Mouse (Mus musculus) left cerebral cortex, adult 18-20 months (tissue): ENCODE results near the gene Nr5a2. TPM values are rescaled to one million over a fixed set of nuclear protein-coding genes. Genes with fewer than 3 reads are reported as not detected.

ENCODE experiments used
- DNase-seq, 2 experiments: peaks; one replicate each; pipeline ENCODE4 v3.0.0; 2021 to 2022; ENCODE audit warnings: low spot score in 2 of 2, mixed read lengths in 1 of 2
- total RNA-seq, 2 experiments: library from RNA; stranded (reverse); gene quantifications; 2 replicates each; pipeline ENCODE4 v1.2.3; 2021

Gene Nr5a2
- total RNA-seq, 2 experiments from 2014 or later, result 0.12 TPM; not detected in 1

DNA sequence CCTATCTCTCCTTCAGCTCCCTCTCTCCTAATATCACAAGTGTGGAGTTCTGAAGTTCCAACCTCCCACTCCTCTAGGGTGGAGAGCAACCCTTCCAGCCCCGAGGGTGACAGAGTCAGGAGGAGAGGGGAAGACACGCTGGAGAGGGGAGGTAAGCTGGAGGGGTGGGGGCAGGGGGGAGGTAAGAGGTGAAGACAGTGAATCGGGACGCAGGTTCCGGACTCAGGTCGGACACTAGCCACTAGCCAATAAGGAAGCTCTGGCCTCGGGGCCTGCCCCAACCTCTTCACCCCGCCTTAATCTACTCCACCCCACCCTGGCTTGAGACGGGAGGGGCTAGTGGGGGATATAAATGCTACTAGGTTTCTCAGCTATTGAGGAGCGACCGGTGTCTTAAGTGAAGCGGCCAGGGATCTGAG lies 10.9 kb downstream of the Nr5a2 start:
- DNase-seq, result no peak

DNA sequence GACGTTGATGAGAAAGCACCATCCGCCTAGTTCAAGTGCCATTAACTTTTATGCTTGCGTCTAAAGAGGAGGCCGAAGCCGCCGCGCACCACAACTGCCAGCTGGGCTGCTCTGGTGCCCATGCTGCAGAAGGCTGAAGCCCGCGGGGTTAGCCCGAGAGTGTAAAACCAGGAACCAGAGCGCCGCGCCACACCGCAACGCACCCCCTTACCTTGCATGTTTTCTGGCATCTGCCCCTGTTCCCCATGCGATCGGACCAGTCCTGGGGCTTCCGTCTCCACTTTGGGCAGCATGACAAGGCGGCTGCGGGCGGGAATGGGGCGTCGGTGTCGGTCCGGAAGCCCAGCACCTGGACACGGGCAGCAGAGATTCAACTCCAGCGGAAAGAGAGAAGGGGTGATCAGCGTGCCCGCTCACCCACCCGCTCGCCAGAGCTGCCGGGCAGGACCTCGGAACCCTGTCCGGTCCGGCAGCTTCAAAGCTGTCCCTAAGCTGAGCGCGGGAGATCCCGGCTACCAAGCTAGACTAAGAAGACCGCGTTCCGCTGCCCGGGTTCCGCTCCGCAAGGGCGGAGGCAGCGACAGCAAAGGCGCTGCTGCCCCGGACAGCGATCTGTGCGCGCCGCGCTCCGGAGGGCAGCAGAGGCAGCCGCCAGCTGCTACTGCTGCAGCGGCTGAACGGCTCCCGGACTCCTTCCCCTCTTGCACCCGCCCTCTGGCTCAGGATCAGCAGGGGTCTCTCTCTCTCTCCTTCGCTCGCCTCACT lies 11.6 kb downstream of the Nr5a2 start:
- DNase-seq, result peak in 1 of 2 experiments; percentile 13

DNA sequence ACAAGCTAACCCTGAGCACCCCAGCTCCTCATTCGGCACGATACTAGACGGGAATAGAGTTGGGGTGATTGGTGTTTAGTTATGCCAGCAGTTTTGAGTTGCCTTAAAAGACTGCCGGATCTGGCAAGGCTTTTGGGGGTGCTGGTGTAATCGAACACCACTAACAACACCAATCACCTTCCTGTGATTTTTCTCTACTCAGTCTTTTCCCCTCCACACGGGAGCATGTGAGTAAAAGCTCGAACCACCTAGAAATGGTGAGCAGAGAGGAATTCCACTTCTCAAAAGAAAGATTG lies 12.2 kb downstream of the Nr5a2 start:
- DNase-seq, result no peak

DNA sequence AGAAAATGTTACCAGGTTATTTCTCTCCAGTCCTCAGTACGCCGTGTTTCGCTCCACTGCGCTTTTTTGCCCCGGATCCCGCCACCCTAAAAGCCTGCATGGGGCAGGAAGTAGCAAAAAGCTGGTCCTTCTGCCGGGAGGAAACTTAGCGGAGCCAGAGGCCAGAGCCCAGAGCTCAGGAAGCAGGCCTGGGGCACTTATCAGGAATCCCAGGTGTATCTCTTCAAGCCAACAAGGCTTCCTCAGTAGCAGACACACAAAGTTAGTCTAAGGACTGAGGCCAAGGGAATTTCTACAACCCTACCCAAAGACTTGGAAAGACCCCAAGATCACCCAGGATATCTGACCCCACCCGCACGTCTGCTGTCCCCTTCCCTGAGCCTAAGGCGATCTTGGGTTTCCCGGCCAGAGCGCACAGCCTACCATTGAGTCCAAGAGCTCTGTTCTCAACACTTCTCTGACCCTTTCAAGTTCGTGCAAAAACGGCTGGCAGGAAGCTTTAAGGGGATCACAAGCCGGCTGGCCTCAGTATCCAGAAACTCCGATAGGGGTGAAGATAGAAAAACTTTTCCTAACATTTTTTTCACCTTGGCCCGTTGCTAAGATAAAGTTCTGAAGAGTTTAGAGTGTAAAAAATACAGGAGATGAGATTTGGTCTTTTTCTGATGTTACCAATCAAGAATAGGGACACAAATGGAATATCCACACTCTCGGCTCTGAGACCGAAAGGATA lies 12.7 kb downstream of the Nr5a2 start:
- no peak for DNase-seq

DNA sequence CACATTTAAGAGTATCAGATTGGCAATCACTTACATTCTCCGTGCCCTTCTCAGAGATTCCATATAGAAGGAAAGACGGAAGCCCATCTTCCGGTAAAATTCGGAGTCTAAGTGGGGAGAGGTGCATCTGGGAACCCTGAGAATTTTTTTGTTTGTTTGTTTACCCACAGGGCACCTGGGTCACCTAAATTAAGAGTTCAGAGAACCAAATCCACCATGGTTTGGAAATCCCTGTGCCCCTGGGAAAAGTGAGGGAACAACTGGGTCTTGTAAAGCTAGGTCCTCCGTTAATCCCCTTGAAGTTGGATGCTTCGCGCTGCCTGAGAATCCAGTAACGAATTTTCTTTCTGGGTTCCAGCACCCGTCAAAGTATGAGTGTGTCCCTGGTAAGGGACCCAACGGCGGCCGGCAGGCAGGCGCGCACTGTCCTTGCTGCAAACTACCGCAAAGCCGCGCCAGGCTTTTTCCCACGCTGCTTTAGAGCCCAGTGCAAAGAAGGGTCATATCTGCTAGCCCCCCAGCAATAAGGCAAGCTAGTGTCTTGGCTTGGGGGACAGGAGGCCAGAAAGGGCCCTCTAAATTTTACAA lies 13.3 kb downstream of the Nr5a2 start:
- no peak for DNase-seq

DNA sequence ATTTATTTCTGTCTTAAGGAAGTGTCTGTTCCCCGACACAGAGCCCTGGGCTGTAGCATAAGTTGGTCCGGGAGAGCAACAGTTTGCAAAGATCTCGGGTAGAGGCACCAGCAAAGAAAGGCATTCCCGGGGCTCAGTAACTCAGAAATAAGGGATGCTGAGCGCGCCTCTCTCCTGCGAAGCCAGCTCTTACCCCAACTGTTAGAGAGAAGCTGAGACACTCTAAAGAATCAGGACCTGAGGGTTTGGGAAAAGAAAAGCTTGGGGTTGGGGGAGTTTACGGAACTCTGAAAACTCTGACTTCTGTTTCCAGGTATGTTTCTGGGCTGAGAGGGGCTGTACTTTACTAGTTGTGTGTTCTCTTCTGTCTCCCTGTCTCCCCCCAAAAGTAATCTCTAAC lies 13.8 kb downstream of the Nr5a2 start:
- no peak for DNase-seq

DNA sequence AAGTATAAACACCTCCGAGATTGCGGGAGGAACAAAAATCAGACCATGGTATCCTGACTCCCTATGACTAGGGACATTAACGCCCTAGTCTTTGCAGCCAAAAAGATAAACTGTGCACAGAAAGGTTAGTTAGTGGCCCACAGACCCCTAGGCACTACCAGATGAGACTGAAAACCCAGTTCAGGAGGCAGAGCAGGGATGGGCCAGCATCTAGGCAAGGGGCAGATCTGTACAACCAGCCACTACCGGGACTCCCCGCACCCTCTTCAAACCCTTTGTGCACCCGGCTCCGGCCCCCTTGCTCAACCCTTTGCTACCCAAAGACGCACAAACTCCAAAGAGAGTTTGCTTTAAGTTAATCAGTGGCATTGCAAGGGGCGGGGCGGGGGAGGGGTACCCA lies 14.4 kb downstream of the Nr5a2 start:
- DNase-seq, result no peak

DNA sequence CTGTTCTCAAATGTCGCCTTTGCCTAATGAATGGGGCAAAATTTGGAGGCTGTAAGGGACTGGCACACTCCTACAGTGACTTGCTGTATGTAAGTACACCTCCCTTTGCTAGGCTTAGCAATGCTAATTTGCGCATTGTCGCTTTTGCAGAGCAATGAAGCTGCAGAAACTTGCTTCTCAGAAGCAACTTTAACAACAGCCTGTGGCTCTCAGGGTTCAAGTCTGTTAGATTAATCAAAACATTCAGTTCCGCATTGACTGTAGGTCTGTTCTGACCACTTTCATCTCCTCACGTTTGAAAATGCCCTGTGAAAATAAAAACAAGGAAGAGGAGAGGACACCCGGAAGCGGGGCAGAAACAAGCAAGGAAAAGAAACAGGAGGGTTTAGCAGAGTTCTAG lies 14.8 kb downstream of the Nr5a2 start:
- DNase-seq, result no peak

DNA sequence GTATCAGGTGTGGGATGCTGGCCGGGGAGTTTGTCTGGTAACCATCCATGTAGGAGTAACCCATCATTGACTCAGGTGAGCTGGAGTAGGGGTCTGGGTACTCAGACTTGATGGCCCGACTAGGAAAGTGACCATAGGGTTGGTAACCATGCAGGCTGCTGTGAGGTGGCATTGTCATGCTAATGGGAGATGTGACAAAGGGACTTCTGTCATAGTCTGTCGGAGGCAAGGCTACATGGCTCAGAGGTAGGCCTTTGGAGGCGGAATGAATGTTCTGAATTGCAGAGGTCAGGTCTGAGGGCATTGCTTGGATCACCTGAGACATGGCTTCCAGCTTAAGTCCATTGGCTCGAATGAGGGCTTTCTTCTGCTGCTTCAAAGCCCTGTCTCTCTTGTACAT lies 19.6 kb downstream of the Nr5a2 start:
- DNase-seq, result no peak

DNA sequence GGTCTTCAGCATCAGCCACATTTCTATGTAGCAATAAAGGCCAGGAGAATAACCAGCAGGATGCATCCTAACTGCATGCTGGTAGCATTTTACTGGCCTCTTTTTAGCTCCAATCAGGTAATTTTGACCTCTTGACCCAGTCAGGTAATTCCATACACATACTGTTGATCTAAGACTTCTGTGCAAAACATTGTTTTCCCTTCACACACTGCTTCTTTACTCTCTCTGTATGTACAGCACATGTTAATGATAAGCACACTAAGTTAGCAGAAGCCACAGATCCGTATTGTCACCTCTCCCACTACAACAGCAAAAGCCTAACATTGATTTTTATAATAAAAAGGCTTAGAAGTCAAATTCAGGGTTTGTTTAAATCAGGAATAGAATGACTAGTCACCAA lies 21.0 kb downstream of the Nr5a2 start:
- DNase-seq, result no peak

DNA sequence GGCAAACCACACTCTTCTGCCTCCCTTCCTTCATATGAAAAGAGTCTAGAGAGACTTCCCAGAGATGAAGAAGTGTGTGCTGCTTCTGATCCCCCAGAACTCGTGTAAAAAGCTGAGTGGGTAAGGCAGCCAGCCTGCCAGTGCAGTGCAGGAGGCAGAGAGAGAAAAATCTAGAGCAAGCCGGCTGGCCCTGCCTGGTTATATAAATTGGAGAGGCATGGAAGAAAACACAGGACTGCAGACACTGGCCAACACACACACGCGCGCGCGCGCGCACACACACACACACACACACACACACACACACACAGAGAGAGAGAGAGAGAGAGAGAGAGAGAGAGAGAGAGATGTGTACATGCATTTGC lies 24.3 kb downstream of the Nr5a2 start:
- peak in 1 of 2 experiments; percentile 10 for DNase-seq

DNA sequence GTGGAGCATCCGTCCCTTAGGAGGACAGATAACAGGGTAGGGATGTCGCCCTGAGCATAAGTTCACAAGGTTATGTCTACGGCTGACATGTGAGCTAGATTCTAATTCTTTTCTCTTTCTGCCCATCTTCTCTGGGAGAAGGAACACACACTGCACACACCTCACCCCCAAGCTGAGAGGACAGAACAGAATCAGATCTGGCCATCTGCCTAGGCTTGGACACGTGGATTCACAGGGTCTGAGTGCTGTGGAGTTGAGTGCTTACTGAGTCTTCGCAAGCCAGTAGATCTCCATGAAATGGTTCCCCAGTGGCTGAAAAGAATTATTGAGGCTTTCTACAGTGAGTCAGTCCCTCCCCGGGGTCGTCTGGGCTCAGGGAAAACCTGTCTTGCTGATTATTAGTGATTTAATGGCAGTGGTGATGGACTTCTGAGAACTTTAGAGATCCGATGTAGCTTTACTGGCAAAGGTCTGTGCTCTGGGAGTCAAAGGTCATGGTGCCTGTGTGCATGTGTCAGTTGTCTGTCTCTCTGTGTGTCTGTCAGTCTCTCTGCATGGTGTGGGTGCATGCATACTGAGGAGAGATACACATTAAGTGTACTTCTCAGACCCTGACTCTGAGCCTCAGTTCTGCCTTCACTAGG lies 24.8 kb downstream of the Nr5a2 start:
- no peak for DNase-seq

DNA sequence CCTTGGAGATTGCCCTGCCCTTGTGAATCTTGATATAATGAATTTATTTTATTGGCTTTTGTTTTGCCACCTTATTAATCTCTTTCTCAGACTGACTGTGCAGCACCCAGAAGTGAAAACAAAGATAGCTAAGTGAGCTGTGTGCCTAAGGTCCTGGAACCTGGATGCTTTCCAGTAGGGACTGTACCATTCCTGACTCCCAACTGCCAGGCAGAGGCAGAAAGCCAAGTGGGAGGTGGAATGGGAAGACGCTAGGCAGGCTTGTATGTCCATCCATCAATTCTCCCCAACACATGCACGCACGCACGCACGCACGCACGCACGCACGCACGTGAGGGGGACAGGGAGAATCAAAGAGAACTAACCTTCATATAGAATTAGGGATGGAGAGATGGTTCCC lies 26.2 kb downstream of the Nr5a2 start:
- DNase-seq, result no peak

DNA sequence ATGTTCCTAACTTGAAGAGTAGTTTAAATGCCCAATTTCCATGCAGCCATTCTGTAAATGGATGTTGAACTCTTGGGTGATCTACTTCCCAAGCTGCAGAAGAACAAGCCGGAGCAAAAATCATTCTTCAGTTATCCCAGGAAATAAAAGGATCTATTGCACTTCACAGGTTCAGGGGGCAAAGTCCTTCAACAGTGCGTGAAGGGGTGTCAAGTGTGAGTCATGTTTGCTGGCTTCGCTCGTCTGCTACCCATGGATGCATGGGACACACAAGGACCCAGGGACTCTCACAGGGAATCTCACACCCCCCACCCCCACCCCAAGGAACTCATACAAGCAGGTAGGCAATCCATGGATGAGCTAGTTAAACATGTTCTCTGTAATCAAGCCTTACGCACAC lies 29.2 kb downstream of the Nr5a2 start:
- no peak for DNase-seq

DNA sequence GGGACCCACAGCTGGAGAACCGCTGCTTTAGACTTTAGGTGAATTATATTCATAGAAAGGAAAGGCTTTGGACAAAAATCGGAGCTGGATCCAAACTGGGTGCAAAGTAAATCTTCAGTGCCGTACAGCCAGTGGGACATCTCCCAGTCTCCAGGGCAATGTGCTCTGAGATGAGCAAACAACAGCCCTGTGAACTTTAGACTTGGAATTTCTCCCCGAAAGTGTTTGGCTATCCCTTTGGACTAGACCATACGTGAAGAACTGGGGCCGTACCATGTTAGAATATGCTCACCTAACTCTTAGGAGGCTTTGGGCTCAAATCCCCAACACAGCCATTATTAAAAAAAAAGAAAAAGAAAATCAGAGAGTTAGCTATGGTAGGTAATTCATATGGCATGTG lies 30.5 kb downstream of the Nr5a2 start:
- no peak for DNase-seq

DNA sequence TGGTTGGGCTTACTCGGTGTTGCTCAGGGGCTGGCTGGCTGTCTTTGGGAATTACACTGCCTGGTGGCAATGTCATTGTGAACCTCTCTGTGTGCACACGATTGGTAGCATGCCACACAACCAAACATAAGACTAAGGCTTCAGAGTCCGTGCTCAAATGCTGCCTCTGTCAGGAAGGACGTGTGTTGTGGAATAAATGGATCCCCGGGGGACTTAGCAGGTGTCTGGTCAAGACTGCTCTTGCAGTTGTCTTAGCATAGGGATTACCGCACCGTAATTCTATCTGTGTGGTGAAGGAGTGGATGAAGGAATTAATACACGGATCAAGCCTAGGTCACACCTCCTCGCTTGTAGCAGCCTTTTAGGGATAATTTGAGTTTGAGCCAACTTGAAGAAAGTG lies 32.8 kb downstream of the Nr5a2 start:
- no peak for DNase-seq

DNA sequence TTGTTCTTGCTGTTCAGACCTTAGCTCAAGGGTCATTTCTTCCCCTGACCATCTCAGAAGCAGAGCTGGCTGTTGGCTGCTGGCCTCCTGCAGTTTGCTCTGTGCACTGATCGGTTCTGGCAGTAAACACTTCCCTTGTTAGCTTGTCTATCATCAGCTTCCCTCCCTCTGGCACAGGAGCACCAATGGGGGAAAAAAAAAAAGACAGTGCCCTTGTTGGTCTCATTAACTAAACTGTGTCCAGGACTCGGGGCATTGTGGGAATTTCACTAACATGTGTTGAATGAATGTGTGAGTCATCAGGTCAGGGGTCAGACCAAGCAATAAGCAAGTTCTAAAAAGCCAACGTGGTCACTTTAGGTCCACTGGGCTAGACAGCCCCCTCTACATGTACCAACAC lies 34.2 kb downstream of the Nr5a2 start:
- DNase-seq, result no peak

DNA sequence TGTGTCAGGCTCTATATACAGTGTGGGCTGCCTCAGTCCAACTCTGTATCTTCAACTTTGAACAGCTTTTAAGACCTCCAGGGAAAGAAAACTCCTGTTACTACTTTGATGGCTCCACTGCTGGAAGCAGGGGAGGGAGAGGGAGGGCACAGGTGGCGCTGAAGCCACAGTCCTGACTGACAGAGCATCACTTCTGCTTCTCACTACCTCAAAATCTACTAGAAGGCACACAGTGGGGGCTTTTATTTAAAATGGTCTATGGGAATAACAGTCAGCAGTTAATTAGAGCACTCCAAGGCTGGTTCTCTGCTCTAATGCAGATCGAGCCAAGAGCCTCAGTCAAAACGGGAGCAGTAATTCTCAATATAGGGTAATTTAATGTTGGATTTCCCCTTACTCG lies 40.2 kb downstream of the Nr5a2 start:
- DNase-seq, result no peak

DNA sequence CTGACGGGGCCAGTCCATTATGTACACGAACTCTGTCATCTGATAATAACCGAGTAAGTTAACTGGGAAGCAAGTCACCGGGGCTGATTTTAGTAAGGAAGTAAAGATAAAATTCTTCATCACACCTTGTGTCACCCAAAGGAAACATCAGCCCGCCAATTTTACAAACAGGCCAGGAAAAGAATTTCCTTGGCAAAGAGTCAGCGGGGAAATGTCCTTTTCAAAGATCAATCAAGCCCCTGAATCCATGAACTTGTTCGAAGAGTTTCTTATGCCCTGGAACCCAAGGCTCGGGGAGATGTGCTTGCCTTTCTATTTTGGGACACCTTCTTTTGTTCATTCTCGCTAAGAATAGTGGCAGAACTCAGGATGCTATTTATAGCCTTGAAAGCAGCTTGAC lies 41.5 kb downstream of the Nr5a2 start:
- DNase-seq, result no peak

DNA sequence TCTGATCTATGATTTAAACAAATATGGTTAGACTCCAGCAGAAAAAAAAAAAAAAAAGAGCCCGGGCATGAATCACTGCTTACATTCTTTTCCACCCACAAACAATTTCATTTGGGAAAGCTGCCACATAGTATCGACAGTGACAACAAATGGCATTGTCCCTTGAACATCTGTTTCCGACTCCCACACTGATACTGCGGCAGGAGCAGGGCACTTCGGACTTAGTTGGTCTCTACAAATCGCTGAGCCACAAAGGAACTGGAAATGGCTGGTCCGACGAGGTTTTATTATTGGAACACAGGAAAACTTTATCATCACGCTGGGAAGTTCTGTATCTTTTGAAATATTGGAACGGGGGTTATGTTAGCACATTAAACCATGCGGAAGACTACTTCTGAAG lies 44.8 kb downstream of the Nr5a2 start:
- peak; percentile 3 to 15 for DNase-seq

DNA sequence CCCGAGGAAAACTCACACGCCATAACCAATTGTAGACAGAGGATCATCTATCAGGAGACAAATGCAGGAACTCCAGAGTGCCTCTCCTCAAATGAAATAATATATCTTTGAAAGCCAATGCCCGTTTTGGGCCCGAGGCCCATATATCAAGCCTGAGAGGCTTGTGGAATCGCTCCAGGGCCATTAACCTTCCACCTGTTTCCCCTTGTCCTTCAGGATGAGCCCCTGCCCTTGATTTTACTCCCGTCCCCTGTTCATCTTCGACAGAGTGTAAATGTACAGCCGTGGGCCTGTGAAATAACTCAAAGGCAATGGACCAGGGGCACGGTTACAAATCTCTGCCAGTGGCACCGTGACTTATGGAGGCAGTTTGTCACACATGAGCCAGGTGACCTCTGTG lies 48.3 kb downstream of the Nr5a2 start:
- DNase-seq, result no peak

DNA sequence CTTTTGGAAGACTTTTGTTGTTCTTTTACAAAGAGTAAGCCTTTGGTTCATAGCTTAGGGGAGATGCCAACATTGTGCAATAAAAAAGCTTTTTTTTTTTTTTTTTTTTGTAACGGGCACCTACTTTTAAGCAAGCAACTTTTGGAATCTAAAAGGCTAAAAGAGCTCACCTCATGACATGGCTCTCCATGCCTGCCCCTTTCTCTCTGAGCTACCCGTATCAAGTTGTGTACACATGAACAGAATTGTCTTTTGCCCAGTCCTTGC lies 48.7 kb downstream of the Nr5a2 start:
- DNase-seq, result no peak
